Mouse (Mus musculus) liver, postnatal 0 days (tissue): Measurements from ENCODE around the gene Tmem92. TPM values are rescaled to one million over a fixed set of nuclear protein-coding genes. Genes with fewer than 3 reads are reported as not detected.
A peak's percentile ranks its signal among the peaks of the same experiment; 100 is the strongest.
"Not testable (repeated sequence)": the region's sequence is repeated elsewhere in the genome, so short reads cannot be mapped to it uniquely, and the experiment has no call there.

Experiments
- ATAC-seq: fragments of 200-750 bp; cut with Nextera tagmentation; 2 replicates; pipeline ENCODE4 v1.8.0; 2017; ENCODE audit warnings: mild to moderate bottlenecking, moderate library complexity
- DNase-seq: peaks from one replicate; pipeline ENCODE4 v3.0.0-alpha.2; 2016
- H3K27ac ChIP-seq: fragments of 300-500 bp; sonication (generic); 2 replicates; pipeline ENCODE4 v1.5.1; 2014; ENCODE audit warnings: antibody characterized with exemption, moderate library complexity, mild to moderate bottlenecking, low read depth
- H3K27me3 ChIP-seq: fragments of 300-500 bp; sonication (generic); 2 replicates; pipeline ENCODE4 v1.6.1; 2014; ENCODE audit warnings: low read length, control low read depth, mixed read lengths; ENCODE audit not compliant: insufficient read depth
- H3K36me3 ChIP-seq: fragments of 300-500 bp; sonication (generic); replicated peaks from 2 replicates; pipeline ENCODE4 v1.6.1; 2014; ENCODE audit warnings: mild to moderate bottlenecking, control low read depth, low read length, moderate library complexity, mixed read lengths; ENCODE audit not compliant: insufficient read depth
- H3K4me1 ChIP-seq: fragments of 300-500 bp; sonication (generic); 2 replicates; pipeline ENCODE4 v1.6.1; 2014; ENCODE audit warnings: antibody characterized with exemption, mild to moderate bottlenecking, control low read depth; ENCODE audit not compliant: insufficient read depth
- H3K4me2 ChIP-seq: fragments of 300-500 bp; sonication (generic); 2 replicates; pipeline ENCODE4 v1.6.1; 2014; ENCODE audit warnings: low read depth, mild to moderate bottlenecking, low read length, moderate library complexity, mixed read lengths
- H3K4me3 ChIP-seq: fragments of 300-500 bp; sonication (generic); 2 replicates; pipeline ENCODE4 v1.5.1; 2014; ENCODE audit warnings: low read depth, low read length
- H3K9ac ChIP-seq: fragments of 300-500 bp; sonication (generic); replicated peaks from 2 replicates; pipeline ENCODE4 v1.6.1; 2014; ENCODE audit warnings: mild to moderate bottlenecking, moderate library complexity
- H3K9me3 ChIP-seq: fragments of 300-500 bp; sonication (generic); 2 replicates; pipeline ENCODE4 v1.6.1; 2016; ENCODE audit warnings: mild to moderate bottlenecking, control low read depth, low read length, mixed read lengths
- CTCF ChIP-seq: sonication (generic); IDR thresholded peaks from 2 replicates; pipeline ENCODE4 v1.5.1; 2016; ENCODE audit warnings: antibody characterized with exemption, low read depth
- EP300 ChIP-seq: IDR thresholded peaks from 2 replicates; pipeline ENCODE4 v1.6.1; 2016; ENCODE audit warnings: antibody characterized with exemption, low read depth, mild to moderate bottlenecking
- WGBS: fragments of 180-500 bp; shearing (Covaris S2); extraction: QIAGEN DNeasy Blood & Tissue Kit; methylation state at CpG from one replicate; pipeline ENCODE4 v1.1.7; 2014; ENCODE audit not compliant: insufficient replicate concordance; 5-methylcytosine and 5-hydroxymethylcytosine counted together
- polyA plus RNA-seq: library from polyadenylated mRNA; unstranded; fragments of >200 nt; fragmentation: Nextera tagmentation; extraction: Ambion mirVana; gene quantifications from 2 replicates; pipeline ENCODE4 v1.2.1, GENCODE M21; 2015

Gene Tmem92
- not detected in 2 replicates for polyA plus RNA-seq

DNA sequence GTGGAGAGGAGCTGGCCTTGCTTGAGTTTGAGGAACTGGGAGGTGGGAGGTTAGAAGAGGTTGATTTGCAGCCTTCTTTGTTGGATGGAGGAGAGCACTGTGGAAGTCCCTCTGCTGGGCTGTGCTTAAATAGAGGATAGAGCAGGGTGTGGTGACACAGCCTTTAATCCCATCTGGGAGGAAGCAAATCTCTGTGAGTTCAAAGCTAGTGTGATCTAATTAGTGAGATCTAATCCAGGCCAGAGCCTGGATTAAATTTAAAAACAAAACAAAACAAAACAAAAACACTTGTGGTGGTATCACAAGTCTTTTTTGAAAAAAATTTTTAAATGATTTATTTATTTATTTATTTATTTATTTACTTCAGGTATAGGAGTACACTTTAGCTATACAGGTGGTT, at the start of gene Tmem92:
TSS of gene Tmem92 (minus strand) at position 101 of the 400 bp plus-strand sequence.
- Histone ChIP-seq H3K4me1 (no peaks in the 10 kb centered on the region), H3K4me2 (no peak within 1 kb of the TSS), H3K4me3 (no peak within 1 kb of the TSS), H3K36me3 (no peaks in the 10 kb centered on the region), H3K9ac (no peak within 1 kb of the TSS), H3K27me3 (no peaks in the 10 kb centered on the region), H3K27ac (no peak within 1 kb of the TSS), H3K9me3 (no peaks in the 10 kb centered on the region)
- ATAC-seq (no peak), DNase-seq (no peak)
- no peak for TF ChIP-seq CTCF
- TF ChIP-seq EP300: no peak

DNA sequence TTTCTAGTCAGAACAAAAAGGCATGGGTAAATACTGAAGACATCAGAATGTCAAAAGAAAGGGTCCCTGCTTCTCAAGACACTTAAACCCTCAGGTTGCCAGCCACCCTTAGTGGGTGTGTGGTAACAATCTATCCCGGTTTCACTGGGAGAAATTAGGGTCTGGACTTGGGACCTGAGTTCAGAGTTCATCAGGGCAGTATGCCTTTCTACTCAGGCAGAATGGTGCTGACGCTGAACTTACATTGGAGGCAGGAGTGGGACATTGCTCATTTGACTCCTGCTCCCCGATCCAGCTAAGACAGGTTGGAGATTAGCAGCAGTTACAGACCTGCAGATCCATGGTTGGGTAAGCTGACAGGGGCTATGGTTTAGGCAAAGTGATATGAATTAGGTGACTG, 46.5 kb upstream of the Tmem92 start:
- H3K4me2 ChIP-seq: no peak overlapping the region
- DNase-seq: no peak
- no peak overlapping the region for H3K27ac ChIP-seq
- TF ChIP-seq EP300 (no peak), CTCF (no peak)
- ATAC-seq: no peak
- H3K4me3 ChIP-seq: no peak overlapping the region
- no peak overlapping the region for H3K9ac ChIP-seq
- H3K4me1 ChIP-seq: 0 out of 2 replicates have a peak, but pooled peaks cover 3% of the 10 kb centered on the region
- WGBS: 50% methylated on average over 3 of the region's 3 CpGs
- no peaks in the 10 kb centered on the region for H3K27me3 ChIP-seq
- H3K36me3 ChIP-seq: no peaks in the 10 kb centered on the region
- no peaks in the 10 kb centered on the region for H3K9me3 ChIP-seq

DNA sequence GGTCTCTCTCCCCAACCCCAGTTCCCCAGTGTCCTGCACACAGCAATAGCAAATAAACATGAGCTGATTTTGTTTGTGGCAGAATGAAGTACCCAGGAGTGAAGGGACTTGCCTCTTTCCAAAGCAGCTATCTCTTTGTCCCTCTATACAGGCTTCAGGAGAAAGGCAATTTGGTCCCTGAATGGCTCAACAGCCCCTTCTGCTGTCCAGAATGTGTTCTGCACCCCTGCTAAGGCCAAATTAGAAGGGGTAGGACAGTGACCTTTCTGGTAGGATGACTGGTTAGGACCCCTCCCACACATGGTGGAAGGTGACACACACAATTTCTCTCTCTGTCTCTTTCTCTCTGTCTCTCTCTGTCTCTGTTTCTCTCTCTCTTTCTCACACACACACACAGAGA, 36.9 kb upstream of the Tmem92 start:
- H3K36me3 ChIP-seq, H3K4me3 ChIP-seq, ATAC-seq, H3K4me1 ChIP-seq, H3K27ac ChIP-seq, H3K9me3 ChIP-seq, H3K27me3 ChIP-seq, H3K9ac ChIP-seq, H3K4me2 ChIP-seq: not testable (repeated sequence)
- peak; percentile 46 for TF ChIP-seq CTCF
- DNase-seq: peak; percentile 19

DNA sequence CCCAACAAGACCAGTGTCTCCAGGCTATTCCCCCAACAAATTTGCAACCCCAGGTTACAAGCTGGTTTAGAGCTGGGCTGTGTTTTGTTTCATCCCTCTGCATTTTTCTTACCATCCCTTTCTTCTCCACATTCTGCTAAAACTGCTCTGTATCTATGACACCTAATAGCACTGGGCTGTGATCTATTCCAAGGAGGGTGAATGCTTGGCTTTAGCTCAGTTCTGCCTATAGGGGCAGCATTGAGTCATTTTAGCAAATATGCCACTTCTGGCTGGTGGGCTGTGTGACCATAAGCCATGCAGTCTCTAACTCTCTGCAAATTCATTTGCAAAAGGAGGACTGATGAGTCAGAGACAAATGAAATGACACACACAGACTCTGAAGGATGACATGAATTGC, 36.4 kb upstream of the Tmem92 start:
- not testable (repeated sequence) for H3K36me3 ChIP-seq, H3K27me3 ChIP-seq, H3K4me1 ChIP-seq, DNase-seq, H3K4me3 ChIP-seq, H3K9ac ChIP-seq, H3K9me3 ChIP-seq, H3K27ac ChIP-seq, ATAC-seq, H3K4me2 ChIP-seq
- TF ChIP-seq CTCF: peak; percentile 41; the same call in 1 of the 2 replicates

DNA sequence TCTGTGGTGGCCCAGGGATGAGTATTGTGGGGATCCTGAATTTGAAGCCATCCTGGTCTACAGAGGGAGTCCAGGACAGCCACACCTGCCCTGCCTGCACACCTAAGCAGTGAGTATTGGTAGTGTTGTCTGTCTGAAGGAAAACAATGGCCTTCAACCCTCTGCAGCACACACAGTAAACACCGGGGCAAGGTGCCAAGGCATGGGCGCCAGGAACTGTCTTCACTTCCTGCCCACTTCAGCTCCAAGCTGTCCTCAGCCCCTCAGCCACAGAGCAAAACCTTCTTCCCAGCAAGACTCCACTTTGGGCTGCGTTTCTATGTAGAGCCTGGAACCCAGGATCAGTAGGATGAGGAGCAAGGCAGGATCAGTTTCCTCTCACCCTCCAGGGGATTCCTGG, 29.0 kb upstream of the Tmem92 start:
- not testable (repeated sequence) for H3K4me1 ChIP-seq, H3K4me2 ChIP-seq, H3K27ac ChIP-seq, H3K27me3 ChIP-seq, H3K36me3 ChIP-seq, DNase-seq, H3K4me3 ChIP-seq, ATAC-seq, H3K9ac ChIP-seq, H3K9me3 ChIP-seq
- WGBS: 19% methylated on average over 2 of the region's 3 CpGs

DNA sequence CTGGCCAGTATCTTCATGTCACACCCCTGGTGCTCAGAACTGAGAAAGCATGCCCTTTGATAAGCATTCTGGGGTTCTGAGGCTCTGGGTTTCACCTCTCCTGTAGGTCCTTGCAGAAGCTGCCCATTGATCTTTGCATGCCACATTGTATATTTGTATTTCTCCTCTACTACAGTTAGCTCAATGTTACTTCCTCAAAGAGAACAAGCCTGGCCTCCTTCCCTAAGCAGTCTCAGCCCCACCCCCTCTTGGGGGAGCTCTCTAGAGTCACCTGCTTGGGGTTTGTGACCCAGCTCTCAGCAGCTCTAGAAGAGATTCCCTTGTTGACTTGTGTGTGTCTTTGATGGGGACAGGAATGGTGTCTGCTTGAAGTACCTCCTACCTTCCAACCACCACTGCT, 9.2 kb upstream of the Tmem92 start:
- no peak for DNase-seq
- Histone ChIP-seq H3K36me3 (no peaks in the 10 kb centered on the region), H3K4me2 (no peak overlapping the region), H3K27ac (no peak overlapping the region), H3K27me3 (no peaks in the 10 kb centered on the region), H3K4me1 (no peaks in the 10 kb centered on the region), H3K9me3 (no peaks in the 10 kb centered on the region), H3K4me3 (no peak overlapping the region), H3K9ac (no peak overlapping the region)
- ATAC-seq: no peak
- no peak for TF ChIP-seq EP300
- TF ChIP-seq CTCF: no peak

DNA sequence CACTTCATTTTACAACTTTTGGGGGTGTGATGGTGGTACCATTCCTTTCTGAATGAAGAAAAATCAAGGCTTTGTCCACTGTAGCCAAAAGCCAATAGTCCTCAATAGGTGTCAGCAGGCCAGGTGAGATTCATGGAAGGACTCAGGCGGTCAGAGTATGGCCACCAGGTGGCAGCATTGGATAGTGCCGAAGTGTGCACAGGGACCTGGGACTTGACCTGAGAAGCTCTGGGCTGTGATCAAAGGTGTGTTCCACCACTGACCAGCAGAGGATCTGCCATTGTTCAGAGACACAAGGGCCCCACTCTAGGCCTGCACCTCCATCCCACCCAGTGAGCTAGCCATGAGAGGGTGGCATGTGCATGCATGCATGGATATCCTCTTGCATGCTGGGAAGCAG, 2.7 kb upstream of the Tmem92 start:
- no peaks in the 10 kb centered on the region for H3K36me3 ChIP-seq
- H3K9me3 ChIP-seq: no peaks in the 10 kb centered on the region

More for the DNA sequence above, 2.7 kb upstream of the Tmem92 start:
- Histone ChIP-seq H3K27me3 (no peaks in the 10 kb centered on the region), H3K27ac (no peak overlapping the region), H3K4me3 (no peak overlapping the region), H3K4me2 (no peak overlapping the region), H3K9ac (no peak overlapping the region), H3K4me1 (no peaks in the 10 kb centered on the region)
- 0% methylated on average over 2 of the region's 2 CpGs for WGBS
- TF ChIP-seq CTCF (peak; percentile 85), EP300 (no peak)
- ATAC-seq (peak; percentile 51; the same call in 1 of the 2 replicates), DNase-seq (peak; percentile 81)
